Mouse (Mus musculus) brain, adult 2 months (tissue): ENCODE results near the gene Arid4a.

Source experiments
- DNase-seq: peaks from one replicate; pipeline ENCODE4 v3.0.0; 2011; ENCODE audit warnings: low read depth, low spot score

Gene Arid4a

GRCm38 (mm10) chr12:71015363-71016210, at the start of gene Arid4a:
TSS of gene Arid4a (plus strand) at chr12:71015990.
- DNase-seq: peak; percentile 100

DNA sequence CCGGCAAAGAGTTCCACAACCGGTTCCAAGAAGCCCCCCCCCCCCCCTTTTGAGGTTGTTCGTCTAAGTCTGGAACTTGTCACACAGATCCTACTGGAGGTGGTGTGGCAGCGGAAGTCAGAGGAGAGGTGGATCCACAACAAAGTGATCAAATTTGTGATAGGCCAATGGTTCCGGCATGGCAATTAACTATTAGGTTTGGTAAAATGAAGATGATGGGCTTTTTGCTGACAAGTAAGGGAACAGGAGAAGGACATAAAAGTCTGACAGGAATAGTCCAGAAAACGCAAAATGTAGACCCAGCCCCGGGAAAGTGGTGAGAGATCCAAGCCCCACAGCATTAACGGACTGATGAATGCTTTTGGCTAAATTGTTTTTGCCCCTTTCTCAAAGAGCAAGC, 48.2 kb upstream of the Arid4a start:
- peak; percentile 27 for DNase-seq

DNA sequence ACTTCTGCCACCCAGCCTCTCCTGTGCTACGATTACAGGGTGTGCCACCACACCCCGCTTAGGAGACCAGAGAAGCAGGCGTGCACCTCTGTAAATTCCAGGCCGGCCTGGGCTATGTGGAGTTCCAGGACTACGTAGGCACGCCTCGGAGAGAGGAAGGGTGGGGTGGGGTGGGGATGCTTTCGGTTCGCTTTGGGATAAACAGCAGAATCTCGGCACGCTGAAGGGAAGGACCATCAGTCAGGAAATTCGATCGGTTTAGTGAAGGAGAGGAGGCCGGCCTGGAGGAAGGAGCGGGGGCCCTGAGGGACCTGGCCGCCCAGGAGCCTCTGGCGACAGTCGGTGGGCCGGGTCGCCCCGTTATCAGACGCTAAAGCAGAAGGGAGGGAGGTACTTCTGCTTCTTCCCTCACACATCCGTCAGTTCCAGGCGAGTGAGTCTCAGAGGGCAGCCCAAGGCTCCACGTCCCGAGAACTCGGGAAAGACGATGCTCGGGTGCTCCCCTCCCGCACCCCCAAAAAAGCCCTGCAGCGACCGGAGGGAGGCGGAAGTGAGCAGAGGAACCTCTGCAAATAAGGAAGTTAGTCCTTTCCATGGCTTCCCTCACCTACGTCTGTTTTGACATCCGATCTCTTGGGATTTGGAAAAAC, 47.5 kb upstream of the Arid4a start:
- peak; percentile 91 for DNase-seq

DNA sequence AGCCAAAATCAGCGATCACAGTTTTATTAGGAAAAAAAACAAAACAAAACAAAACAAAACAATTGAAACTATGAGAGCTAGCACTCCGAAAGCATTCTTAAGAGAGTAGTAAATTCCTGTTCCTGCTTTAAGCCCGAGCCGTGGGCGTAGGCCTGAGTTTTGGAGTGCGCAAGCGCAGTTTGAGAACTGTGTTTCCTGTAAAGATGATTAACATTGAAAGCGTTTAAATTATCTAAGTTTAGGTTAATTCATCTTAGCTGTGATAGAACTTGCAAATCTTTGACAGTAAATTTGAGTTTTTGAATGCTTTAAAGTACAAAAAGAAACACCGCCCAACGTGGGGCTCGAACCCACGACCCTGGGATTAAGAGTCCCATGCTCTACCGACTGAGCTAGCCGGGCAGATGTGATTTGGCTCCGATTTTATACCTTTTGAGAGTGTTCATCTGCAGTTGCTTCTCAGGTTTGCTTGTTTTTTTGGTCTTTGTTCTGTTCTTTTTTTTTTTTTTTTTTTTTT, 46.9 kb upstream of the Arid4a start:
- DNase-seq: peak; percentile 95

- peak; percentile 94 for DNase-seq
Measured at GRCm38 (mm10) chr12:70969485-70970184, 46.2 kb upstream of the Arid4a start.

DNA sequence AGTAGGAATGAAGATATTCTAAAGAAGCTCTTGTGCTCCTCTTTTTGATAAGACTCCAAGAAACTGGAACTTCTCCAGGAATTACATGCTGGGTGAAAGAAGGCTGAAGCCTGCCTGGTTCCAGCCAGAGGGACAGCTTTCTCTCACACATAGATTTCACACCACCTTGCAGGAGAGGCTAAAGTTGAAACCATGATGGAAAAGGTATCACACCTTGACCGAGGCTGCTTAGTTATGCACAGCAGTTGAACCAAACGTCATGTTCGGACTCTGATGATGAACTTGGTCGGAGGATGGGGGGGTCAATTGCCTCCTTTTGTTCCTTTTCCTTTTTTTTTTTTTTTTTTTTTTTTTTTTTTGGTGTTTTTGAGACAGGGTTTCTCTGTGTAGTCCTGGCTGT, 42.0 kb upstream of the Arid4a start:
- no peak for DNase-seq

GRCm38 (mm10) chr12:70974441-70975266, 41.1 kb upstream of the Arid4a start, which contains the start of gene Psma3:
TSS of gene Psma3 (plus strand) at chr12:70974621.
- peak; percentile 99 for DNase-seq

DNA sequence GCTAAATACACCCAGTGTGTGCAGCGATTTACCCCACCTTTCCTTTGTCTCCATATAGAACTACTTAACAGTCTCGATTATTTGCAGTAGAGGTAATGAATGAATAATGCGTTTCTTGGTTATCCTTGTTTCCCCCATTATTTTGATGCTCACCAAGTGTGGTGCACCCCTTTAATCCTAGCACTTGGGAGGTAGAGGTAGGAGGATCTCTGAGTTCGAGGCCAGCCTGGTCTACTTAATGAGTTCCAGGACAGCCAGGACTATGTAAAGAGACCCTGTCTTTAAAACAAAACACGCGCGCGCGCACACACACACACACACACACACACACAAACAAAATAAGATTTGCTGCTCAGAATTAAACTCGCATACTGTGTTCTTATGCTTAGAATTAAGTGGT, 40.4 kb upstream of the Arid4a start:
- no peak for DNase-seq

GRCm38 (mm10) chr12:70975891-70976290, 39.9 kb upstream of the Arid4a start:
- no peak for DNase-seq

GRCm38 (mm10) chr12:70978345-70978744, 37.4 kb upstream of the Arid4a start:
- no peak for DNase-seq

GRCm38 (mm10) chr12:70984855-70985550, 30.8 kb upstream of the Arid4a start:
- no peak for DNase-seq

DNA sequence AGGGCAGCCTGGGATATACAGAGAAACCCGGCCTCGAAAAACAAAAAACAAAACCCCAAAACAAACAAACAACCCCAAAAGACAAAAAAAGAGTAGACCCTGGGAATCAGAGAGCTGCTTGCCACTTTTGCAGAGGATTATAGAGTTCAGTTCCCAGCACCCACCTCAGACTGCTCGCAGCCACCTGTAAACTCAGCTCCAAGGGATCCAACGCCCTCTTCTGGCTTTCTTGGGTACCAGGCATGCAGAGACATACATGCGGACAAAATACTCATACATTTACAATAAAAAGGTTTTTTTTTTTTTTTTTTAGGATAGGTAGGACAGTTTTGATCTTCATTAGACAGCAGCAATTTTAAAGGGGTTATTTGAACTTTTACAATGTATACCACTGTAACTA, 18.6 kb upstream of the Arid4a start:
- DNase-seq: no peak

GRCm38 (mm10) chr12:70999423-70999903, 16.3 kb upstream of the Arid4a start:
- DNase-seq: peak; percentile 64

DNA sequence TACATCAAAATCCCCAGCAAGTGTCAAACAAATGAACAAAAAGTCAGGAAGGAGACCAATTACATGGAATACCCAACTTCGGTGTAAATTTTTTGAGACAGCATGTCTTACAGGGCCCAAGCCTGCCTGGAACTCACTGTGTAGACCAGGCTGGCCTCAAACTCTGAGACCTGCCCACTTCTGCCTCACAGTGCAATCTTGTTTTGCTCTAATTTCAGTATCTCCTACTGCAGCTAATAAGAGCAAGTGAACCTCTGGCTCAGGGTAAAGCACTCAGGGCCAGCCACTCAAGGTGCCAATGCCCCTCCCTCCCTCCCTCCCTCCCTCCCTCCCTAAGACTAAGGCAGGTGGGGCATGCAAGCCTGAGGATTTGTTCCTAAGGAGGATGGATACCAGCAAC, 15.4 kb upstream of the Arid4a start:
- no peak for DNase-seq

- DNase-seq: no peak
Measured at GRCm38 (mm10) chr12:71001456-71001855, 14.3 kb upstream of the Arid4a start.

GRCm38 (mm10) chr12:71003760-71004426, 11.9 kb upstream of the Arid4a start:
- no peak for DNase-seq

- no peak for DNase-seq
Measured at GRCm38 (mm10) chr12:71006141-71006540, 9.6 kb upstream of the Arid4a start.

GRCm38 (mm10) chr12:71006901-71007300, 8.9 kb upstream of the Arid4a start:
- no peak for DNase-seq

GRCm38 (mm10) chr12:71009769-71010168, 6.0 kb upstream of the Arid4a start:
- DNase-seq: peak; percentile 61

DNA sequence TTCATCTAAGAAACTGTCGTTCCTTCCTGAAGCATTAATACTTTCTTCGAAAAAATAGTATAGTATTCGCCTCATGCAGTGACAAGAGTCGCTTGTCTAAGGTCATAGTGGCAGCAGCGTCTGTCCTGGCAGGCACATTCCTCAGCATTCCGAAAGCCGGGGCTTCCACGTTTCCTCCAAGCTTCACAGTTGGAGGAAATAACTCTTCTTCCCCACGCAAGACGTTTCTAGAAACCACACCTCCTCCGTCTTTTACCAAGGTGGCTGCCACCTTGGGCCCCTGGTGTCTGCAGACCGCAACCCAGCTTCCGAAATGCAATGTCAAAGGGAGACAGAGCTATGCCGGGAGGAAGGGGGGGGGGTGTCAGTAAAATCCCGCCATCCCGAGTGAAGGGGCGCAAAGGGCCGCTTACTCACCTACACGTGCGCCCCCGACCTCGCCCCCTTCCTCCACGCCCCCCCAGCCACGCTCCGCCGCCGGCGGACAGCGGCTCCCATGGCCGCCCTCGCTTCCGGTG, 886 bp upstream of the Arid4a start:
- peak; percentile 72 for DNase-seq
